ENCODE assay signal across 9 mouse cellular contexts in the genomic region with DNA sequence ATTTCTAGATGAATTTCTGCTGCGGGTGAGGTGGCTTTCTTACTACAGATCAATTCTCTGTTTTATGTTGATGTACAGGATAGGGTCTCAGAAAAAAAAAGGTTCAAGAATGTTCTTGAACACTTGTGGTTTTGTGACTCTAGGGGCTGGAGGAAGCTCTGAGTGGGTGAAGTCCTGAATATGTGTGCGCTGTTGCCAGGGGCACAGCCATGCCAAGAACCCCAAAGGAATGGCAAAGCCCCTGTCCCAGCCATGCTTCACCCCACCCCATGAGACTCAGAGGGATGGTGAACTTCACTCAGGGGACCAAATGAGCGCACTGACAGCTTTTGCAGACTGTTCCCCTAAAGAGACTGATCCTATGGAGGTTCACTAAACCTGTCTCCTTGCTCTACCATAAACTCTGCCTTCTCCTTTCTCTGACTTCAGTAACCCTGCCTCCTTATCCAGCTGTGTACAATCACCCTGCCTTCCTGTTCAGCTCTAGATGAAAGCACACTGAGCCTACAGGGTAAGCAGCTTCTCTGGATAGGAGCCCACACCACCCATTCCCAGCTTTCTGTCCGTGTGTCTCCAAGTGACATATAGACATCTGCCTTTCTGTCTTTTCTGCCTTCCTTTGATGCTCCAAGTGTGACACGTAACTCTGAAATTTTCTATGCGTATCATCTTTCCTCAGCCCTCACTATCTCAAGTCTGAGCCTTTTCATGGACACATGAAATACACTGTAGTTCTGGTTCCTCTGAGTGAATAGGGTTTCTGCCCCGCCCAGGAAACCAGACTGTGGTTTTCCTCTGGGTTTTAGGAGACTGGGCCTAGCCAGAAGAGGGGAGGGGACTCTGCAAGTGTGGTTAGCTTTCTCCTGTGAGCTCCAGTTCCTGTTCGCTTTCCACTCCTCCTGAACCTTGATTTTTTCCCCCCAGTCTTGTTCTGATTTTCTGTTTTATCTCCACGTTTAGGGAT.
DNase-seq lines count a peak whose midpoint lies in the region; ATAC-seq lines count a peak whose summit lies in the region.
"Had no signal": no experiment of that assay in that cellular context is flagged by ENCODE, and none has a peak within 500 bp of the region (broad histone marks: within the 10 kb centered on the region; RNA-seq: fewer than 3 reads in every experiment).

No protein-coding gene starts in this region.

- ATAC-seq in midbrain, embryonic 13.5 days = 0 out of 2 replicates have a peak, but pooled peaks have one; percentile 20
- ATAC-seq in midbrain, embryonic 16.5 days = no peak
- ATAC-seq in forebrain, embryonic 14.5 days = no peak
- ATAC-seq in hindbrain, embryonic 16.5 days = no peak

- H3K27me3 ChIP-seq in midbrain, embryonic 13.5 days = no peaks in the 10 kb centered on the region
- H3K27me3 ChIP-seq in midbrain, embryonic 16.5 days (ENCODE audit: control insufficient read depth, insufficient read depth, low read depth, low read length) = no peaks in the 10 kb centered on the region
- no peaks in the 10 kb centered on the region for H3K27me3 ChIP-seq in forebrain, embryonic 14.5 days (replicated peaks; ENCODE audit: control insufficient read depth, insufficient read depth, low read length)
- H3K27me3 ChIP-seq in hindbrain, embryonic 16.5 days (replicated peaks; ENCODE audit: control insufficient read depth, insufficient read depth, low read length) = no peaks in the 10 kb centered on the region

- H3K36me3 ChIP-seq in midbrain, embryonic 13.5 days = no peaks in the 10 kb centered on the region
- H3K36me3 ChIP-seq in midbrain, embryonic 16.5 days (ENCODE audit: control insufficient read depth, insufficient read depth, low read length) = no peaks in the 10 kb centered on the region
- no peaks in the 10 kb centered on the region for H3K36me3 ChIP-seq in forebrain, embryonic 14.5 days (ENCODE audit: control insufficient read depth, insufficient read depth, low read length)
- no peaks in the 10 kb centered on the region for H3K36me3 ChIP-seq in hindbrain, embryonic 16.5 days (ENCODE audit: control insufficient read depth, insufficient read depth, low read length)

- no peak overlapping the region for H3K27ac ChIP-seq in midbrain, embryonic 13.5 days
- H3K27ac ChIP-seq in midbrain, embryonic 16.5 days (ENCODE audit: low read length) = no peak overlapping the region
- no peak overlapping the region for H3K27ac ChIP-seq in forebrain, embryonic 14.5 days (ENCODE audit: low read depth, low read length)
- no peak overlapping the region for H3K27ac ChIP-seq in hindbrain, embryonic 16.5 days (ENCODE audit: low read depth, low read length)

- H3K4me3 ChIP-seq in midbrain, embryonic 13.5 days (replicated peaks) = no peak overlapping the region
- H3K4me3 ChIP-seq in midbrain, embryonic 16.5 days (ENCODE audit: low read depth, low read length) = no peak overlapping the region
- H3K4me3 ChIP-seq in forebrain, embryonic 14.5 days (ENCODE audit: low read depth, low read length) = no peak overlapping the region
- no peak overlapping the region for H3K4me3 ChIP-seq in hindbrain, embryonic 16.5 days (ENCODE audit: low read length)
- H3K4me3 ChIP-seq: erythroblast, embryonic 14.5 days had no signal

- peaks cover 12% of the 10 kb centered on the region; the same call in 1 of the 2 replicates for H3K4me1 ChIP-seq in midbrain, embryonic 13.5 days (replicated peaks)
- H3K4me1 ChIP-seq in midbrain, embryonic 16.5 days (ENCODE audit: control insufficient read depth, insufficient read depth, low read length) = no peaks in the 10 kb centered on the region; the same call in 1 of the 2 replicates
- H3K4me1 ChIP-seq in forebrain, embryonic 14.5 days (ENCODE audit: control insufficient read depth, insufficient read depth, low read length) = no peaks in the 10 kb centered on the region
- H3K4me1 ChIP-seq in hindbrain, embryonic 16.5 days (ENCODE audit: control insufficient read depth, insufficient read depth, low read depth, low read length) = no peaks in the 10 kb centered on the region

- H3K9ac ChIP-seq in midbrain, embryonic 13.5 days (replicated peaks) = no peak overlapping the region
- no peak overlapping the region for H3K9ac ChIP-seq in midbrain, embryonic 16.5 days (ENCODE audit: low read depth, low read length)
- H3K9ac ChIP-seq in forebrain, embryonic 14.5 days (ENCODE audit: low read length) = no peak overlapping the region
- no peak overlapping the region for H3K9ac ChIP-seq in hindbrain, embryonic 16.5 days (ENCODE audit: low read depth, low read length)

- 86% methylated on average over 9 of the region's 9 CpGs for WGBS in midbrain, embryonic 13.5 days
- WGBS in midbrain, embryonic 16.5 days = 88% methylated on average over 9 of the region's 9 CpGs
- WGBS in forebrain, embryonic 14.5 days = 90% methylated on average over 9 of the region's 9 CpGs
- WGBS in hindbrain, embryonic 16.5 days = 84% methylated on average over 9 of the region's 9 CpGs

- peak; percentile 33 for DNase-seq in adrenal gland, adult 2 months
- no peak for DNase-seq in adrenal gland, postnatal 25 days
- peak; percentile 29 for DNase-seq in lung, postnatal 10 days
- DNase-seq in thymus, postnatal 36 days = peak; percentile 38 to 55
- DNase-seq in forebrain, embryonic 14.5 days (ENCODE audit: low spot score) = no peak

- H3K9me3 ChIP-seq in midbrain, embryonic 13.5 days = no peaks in the 10 kb centered on the region
- no peaks in the 10 kb centered on the region; the same call in 1 of the 2 replicates for H3K9me3 ChIP-seq in midbrain, embryonic 16.5 days (replicated peaks; ENCODE audit: control insufficient read depth, low read length, poor library complexity, severe bottlenecking)
- no peaks in the 10 kb centered on the region for H3K9me3 ChIP-seq in forebrain, embryonic 14.5 days (replicated peaks; ENCODE audit: control insufficient read depth, low read length)
- no peaks in the 10 kb centered on the region for H3K9me3 ChIP-seq in hindbrain, embryonic 16.5 days (ENCODE audit: control insufficient read depth, low read length)

- H3K4me2 ChIP-seq in midbrain, embryonic 13.5 days (replicated peaks) = no peak overlapping the region
- no peak overlapping the region for H3K4me2 ChIP-seq in midbrain, embryonic 16.5 days (ENCODE audit: low read length)
- H3K4me2 ChIP-seq in forebrain, embryonic 14.5 days (ENCODE audit: low read length) = no peak overlapping the region
- no peak overlapping the region for H3K4me2 ChIP-seq in hindbrain, embryonic 16.5 days (ENCODE audit: low read length)

Comparison
In these comparisons a context has a peak if more than half of its experiments do, and no peak if none do; other contexts are left out.
1. DNase-seq: peak in adrenal gland, adult 2 months (single experiment), lung, postnatal 10 days (single experiment) and thymus, postnatal 36 days (2 of 2); none in adrenal gland, postnatal 25 days (single experiment) and forebrain, embryonic 14.5 days (single experiment).